7 mouse cellular contexts compared by ENCODE assay signal in genomic region chr7:4836351-4836792, GRCm38 (mm10). TPM values are rescaled to one million over a fixed set of nuclear protein-coding genes. Genes with fewer than 3 reads are reported as not detected.
DNase-seq lines count a peak whose midpoint lies in the region; ATAC-seq and TF ChIP-seq lines count a peak whose summit lies in the region.

No protein-coding gene starts in this region.

- TF ChIP-seq CTCF in hindbrain, postnatal 0 days (IDR thresholded peaks at IDR 0.05; ENCODE audit: low read depth) = peak; percentile 62

- peak; percentile 66 for DNase-seq in WW6 (ENCODE audit: low read depth, low spot score)
- DNase-seq in cerebellum, adult 11-12 months = peak; percentile 89
- peak; percentile 87 for DNase-seq in hindbrain, postnatal 0 days (ENCODE audit: low spot score)
- DNase-seq in midbrain, embryonic 14.5 days = peak; percentile 88
- DNase-seq in spleen, postnatal 10 days (ENCODE audit: low spot score in 2 of 2) = peak; percentile 25 to 65

- H3K27me3 ChIP-seq in forebrain, embryonic 16.5 days (replicated peaks; ENCODE audit: control insufficient read depth, insufficient read depth, low read length) = no peaks in the 10 kb centered on the region
- H3K27me3 ChIP-seq in hindbrain, postnatal 0 days (ENCODE audit: insufficient read depth, low read length) = no peaks in the 10 kb centered on the region
- peaks cover 85% of the 10 kb centered on the region for H3K27me3 ChIP-seq in limb, embryonic 15.5 days
- peaks cover 8% of the 10 kb centered on the region; the same call in 1 of the 2 replicates for H3K27me3 ChIP-seq in midbrain, embryonic 14.5 days (ENCODE audit: control insufficient read depth, insufficient read depth, low read length)

- peaks cover 6% of the 10 kb centered on the region for H3K4me1 ChIP-seq in forebrain, embryonic 16.5 days (replicated peaks; ENCODE audit: control insufficient read depth, insufficient read depth, low read length)
- peaks cover 3% of the 10 kb centered on the region; the same call in 1 of the 2 replicates for H3K4me1 ChIP-seq in hindbrain, postnatal 0 days (ENCODE audit: insufficient read depth, low read length)
- peaks cover 11% of the 10 kb centered on the region for H3K4me1 ChIP-seq in limb, embryonic 15.5 days
- no peaks in the 10 kb centered on the region for H3K4me1 ChIP-seq in midbrain, embryonic 14.5 days (ENCODE audit: control insufficient read depth, insufficient read depth, low read length)

- WGBS in forebrain, embryonic 16.5 days = under 1% methylated on average over 51 of the region's 51 CpGs
- WGBS in hindbrain, postnatal 0 days = 0% methylated on average over 42 of the region's 51 CpGs
- under 1% methylated on average over 51 of the region's 51 CpGs for WGBS in limb, embryonic 15.5 days
- under 1% methylated on average over 51 of the region's 51 CpGs for WGBS in midbrain, embryonic 14.5 days

- H3K36me3 ChIP-seq in forebrain, embryonic 16.5 days (ENCODE audit: control insufficient read depth, insufficient read depth) = no peaks in the 10 kb centered on the region
- H3K36me3 ChIP-seq in hindbrain, postnatal 0 days (ENCODE audit: insufficient read depth, low read length) = no peaks in the 10 kb centered on the region
- no peaks in the 10 kb centered on the region for H3K36me3 ChIP-seq in limb, embryonic 15.5 days
- 0 out of 2 replicates have a peak, but pooled peaks cover 7% of the 10 kb centered on the region for H3K36me3 ChIP-seq in midbrain, embryonic 14.5 days (ENCODE audit: control insufficient read depth, insufficient read depth, low read length)

- peak overlapping the region; percentile 67 for H3K9ac ChIP-seq in forebrain, embryonic 16.5 days (replicated peaks; ENCODE audit: low read depth, low read length)
- peak overlapping the region; percentile 65 for H3K9ac ChIP-seq in hindbrain, postnatal 0 days (replicated peaks; ENCODE audit: low read length)
- H3K9ac ChIP-seq in limb, embryonic 15.5 days = no peak overlapping the region
- H3K9ac ChIP-seq in midbrain, embryonic 14.5 days (replicated peaks; ENCODE audit: low read length) = peak overlapping the region; percentile 82

- H3K4me2 ChIP-seq in forebrain, embryonic 16.5 days (ENCODE audit: low read length) = peak overlapping the region; percentile 73
- peak overlapping the region; percentile 76 for H3K4me2 ChIP-seq in hindbrain, postnatal 0 days (ENCODE audit: low read depth, low read length)
- peak overlapping the region; percentile 88 for H3K4me2 ChIP-seq in limb, embryonic 15.5 days
- peak overlapping the region; percentile 82 for H3K4me2 ChIP-seq in midbrain, embryonic 14.5 days (ENCODE audit: low read length)

- H3K27ac ChIP-seq in forebrain, embryonic 16.5 days (ENCODE audit: low read length) = peak overlapping the region; percentile 49
- H3K27ac ChIP-seq in hindbrain, postnatal 0 days = peak overlapping the region; percentile 78
- no peak overlapping the region for H3K27ac ChIP-seq in limb, embryonic 15.5 days
- H3K27ac ChIP-seq in midbrain, embryonic 14.5 days (replicated peaks; ENCODE audit: low read depth, low read length) = peak overlapping the region; percentile 90

- ATAC-seq in forebrain, embryonic 16.5 days = peak; percentile 88
- ATAC-seq in hindbrain, postnatal 0 days = peak; percentile 94
- ATAC-seq in limb, embryonic 15.5 days (ENCODE audit: insufficient number of reproducible peaks, low FRiP score, low TSS enrichment, low read depth) = no peak
- peak; percentile 87 for ATAC-seq in midbrain, embryonic 14.5 days (ENCODE audit: low FRiP score, low TSS enrichment)

- H3K9me3 ChIP-seq in forebrain, embryonic 16.5 days (ENCODE audit: control insufficient read depth, low read length) = no peaks in the 10 kb centered on the region
- no peaks in the 10 kb centered on the region for H3K9me3 ChIP-seq in hindbrain, postnatal 0 days (ENCODE audit: low read length)
- H3K9me3 ChIP-seq in limb, embryonic 15.5 days = no peaks in the 10 kb centered on the region
- no peaks in the 10 kb centered on the region for H3K9me3 ChIP-seq in midbrain, embryonic 14.5 days (ENCODE audit: control insufficient read depth, low read length)

- peak overlapping the region; percentile 62 for H3K4me3 ChIP-seq in forebrain, embryonic 16.5 days (replicated peaks; ENCODE audit: low read length)
- H3K4me3 ChIP-seq in hindbrain, postnatal 0 days (ENCODE audit: low read length) = peak overlapping the region; percentile 55
- H3K4me3 ChIP-seq in limb, embryonic 15.5 days = peak overlapping the region; percentile 47
- H3K4me3 ChIP-seq in midbrain, embryonic 14.5 days (replicated peaks; ENCODE audit: low read depth, low read length) = peak overlapping the region; percentile 62

RNA-seq across cellular contexts. Expression of gene Shisa7, which starts 8.1 kb away (rescaled TPM):
- 8.7 and 13.2 TPM in 2 replicates for polyA plus RNA-seq in forebrain, embryonic 16.5 days (2015; fragmentation: Nextera tagmentation; extraction: Ambion mirVana)
- 46.3 and 49.3 TPM in 2 replicates for total RNA-seq in hindbrain, postnatal 0 days (2014; rRNA removed)
- 5.7 and 6.9 TPM in 2 replicates for polyA plus RNA-seq in hindbrain, postnatal 0 days (2015; fragmentation: Nextera tagmentation; extraction: Ambion mirVana)
- polyA plus RNA-seq in limb, embryonic 15.5 days (2015; fragmentation: Nextera tagmentation; extraction: Ambion mirVana) = 0.32 and 0.46 TPM in 2 replicates
- 14.0 and 19.4 TPM in 2 replicates for polyA plus RNA-seq in midbrain, embryonic 14.5 days (2014; fragmentation: Nextera tagmentation; extraction: Ambion mirVana)

RNA-seq across cellular contexts. Expression of gene Ube2s, which starts 24.0 kb away (rescaled TPM):
- 291 and 311 TPM in 2 replicates for polyA plus RNA-seq in forebrain, embryonic 16.5 days (2015; fragmentation: Nextera tagmentation; extraction: Ambion mirVana)
- 264 and 324 TPM in 2 replicates for total RNA-seq in hindbrain, postnatal 0 days (2014; rRNA removed)
- 223 and 233 TPM in 2 replicates for polyA plus RNA-seq in hindbrain, postnatal 0 days (2015; fragmentation: Nextera tagmentation; extraction: Ambion mirVana)
- polyA plus RNA-seq in limb, embryonic 15.5 days (2015; fragmentation: Nextera tagmentation; extraction: Ambion mirVana) = 270 and 282 TPM in 2 replicates
- polyA plus RNA-seq in midbrain, embryonic 14.5 days (2014; fragmentation: Nextera tagmentation; extraction: Ambion mirVana) = 290 and 338 TPM in 2 replicates

RNA-seq across cellular contexts. Expression of gene Isoc2b, which starts 33.7 kb away (rescaled TPM):
- polyA plus RNA-seq in forebrain, embryonic 16.5 days (2015; fragmentation: Nextera tagmentation; extraction: Ambion mirVana) = 3.2 and 4.3 TPM in 2 replicates
- total RNA-seq in hindbrain, postnatal 0 days (2014; rRNA removed) = 2.2 and 3.1 TPM in 2 replicates
- polyA plus RNA-seq in hindbrain, postnatal 0 days (2015; fragmentation: Nextera tagmentation; extraction: Ambion mirVana) = 3.5 and 3.7 TPM in 2 replicates
- polyA plus RNA-seq in limb, embryonic 15.5 days (2015; fragmentation: Nextera tagmentation; extraction: Ambion mirVana) = 12.7 and 12.9 TPM in 2 replicates
- polyA plus RNA-seq in midbrain, embryonic 14.5 days (2014; fragmentation: Nextera tagmentation; extraction: Ambion mirVana) = 3.5 and 6.6 TPM in 2 replicates

RNA-seq across cellular contexts. Expression of gene Isoc2a, which starts 40.6 kb away (rescaled TPM):
- polyA plus RNA-seq in forebrain, embryonic 16.5 days (2015; fragmentation: Nextera tagmentation; extraction: Ambion mirVana) = 0.52 and 0.92 TPM in 2 replicates
- total RNA-seq in hindbrain, postnatal 0 days (2014; rRNA removed) = 8.3 and 12.2 TPM in 2 replicates
- polyA plus RNA-seq in hindbrain, postnatal 0 days (2015; fragmentation: Nextera tagmentation; extraction: Ambion mirVana) = 0.43 and 0.76 TPM in 2 replicates
- polyA plus RNA-seq in limb, embryonic 15.5 days (2015; fragmentation: Nextera tagmentation; extraction: Ambion mirVana) = 0.86 and 1.0 TPM in 2 replicates
- polyA plus RNA-seq in midbrain, embryonic 14.5 days (2014; fragmentation: Nextera tagmentation; extraction: Ambion mirVana) = 0.43 and 0.54 TPM in 2 replicates

RNA-seq across cellular contexts. Expression of gene Rpl28, which starts 43.7 kb away (rescaled TPM):
- 173 and 179 TPM in 2 replicates for polyA plus RNA-seq in forebrain, embryonic 16.5 days (2015; fragmentation: Nextera tagmentation; extraction: Ambion mirVana)
- 145 and 147 TPM in 2 replicates for total RNA-seq in hindbrain, postnatal 0 days (2014; rRNA removed)
- 304 and 315 TPM in 2 replicates for polyA plus RNA-seq in hindbrain, postnatal 0 days (2015; fragmentation: Nextera tagmentation; extraction: Ambion mirVana)
- polyA plus RNA-seq in limb, embryonic 15.5 days (2015; fragmentation: Nextera tagmentation; extraction: Ambion mirVana) = 298 and 362 TPM in 2 replicates
- polyA plus RNA-seq in midbrain, embryonic 14.5 days (2014; fragmentation: Nextera tagmentation; extraction: Ambion mirVana) = 149 and 188 TPM in 2 replicates
